Mouse (Mus musculus) adrenal gland, postnatal 14 days (tissue): ENCODE results near the gene Snx3. TPM values are rescaled to one million over a fixed set of nuclear protein-coding genes. Genes with fewer than 3 reads are reported as not detected.

Source experiments
- DNase-seq: peaks from one replicate; pipeline ENCODE4 v3.0.0; 2021; ENCODE audit warnings: mixed read lengths
- total RNA-seq: library from RNA; stranded (reverse); gene quantifications from 2 replicates; pipeline ENCODE4 v1.2.3, GENCODE M21; 2021

Snx3 gene
- total RNA-seq, 1 experiment from 2014 or later = 210 TPM

GRCm38 (mm10) chr10:42504096-42504710 lies 2.4 kb downstream of the Snx3 start:
- peak; percentile 13 for DNase-seq

GRCm38 (mm10) chr10:42510141-42510540 lies 8.3 kb downstream of the Snx3 start:
- no peak for DNase-seq

- no peak for DNase-seq
Observed at GRCm38 (mm10) chr10:42511184-42512135, 9.6 kb downstream of the Snx3 start.

GRCm38 (mm10) chr10:42514125-42514524 lies 12.3 kb downstream of the Snx3 start:
- no peak for DNase-seq

- DNase-seq = no peak
Observed at GRCm38 (mm10) chr10:42518363-42518762, 16.5 kb downstream of the Snx3 start.

- DNase-seq = peak; percentile 13
Observed at GRCm38 (mm10) chr10:42521315-42521981, 19.6 kb downstream of the Snx3 start.

- no peak for DNase-seq
Observed at GRCm38 (mm10) chr10:42522912-42523311, 21.1 kb downstream of the Snx3 start.

- no peak for DNase-seq
Observed at GRCm38 (mm10) chr10:42523556-42524162, 21.8 kb downstream of the Snx3 start.

GRCm38 (mm10) chr10:42525682-42526081 lies 23.9 kb downstream of the Snx3 start:
- DNase-seq = no peak

GRCm38 (mm10) chr10:42533836-42534453 lies 32.1 kb downstream of the Snx3 start:
- no peak for DNase-seq

- DNase-seq = no peak
Observed at GRCm38 (mm10) chr10:42537571-42538316, 35.9 kb downstream of the Snx3 start.

- no peak for DNase-seq
Observed at GRCm38 (mm10) chr10:42545707-42546503, 44.1 kb downstream of the Snx3 start.

GRCm38 (mm10) chr10:42546507-42546906 lies 44.7 kb downstream of the Snx3 start:
- DNase-seq = no peak

GRCm38 (mm10) chr10:42559581-42560200 lies 57.9 kb downstream of the Snx3 start:
- no peak for DNase-seq

- DNase-seq = peak; percentile 71
Observed at GRCm38 (mm10) chr10:42562272-42562671, 60.4 kb downstream of the Snx3 start.

- DNase-seq = no peak
Observed at GRCm38 (mm10) chr10:42572567-42572966, 70.7 kb downstream of the Snx3 start.

GRCm38 (mm10) chr10:42572971-42573370 lies 71.1 kb downstream of the Snx3 start:
- no peak for DNase-seq

- DNase-seq = no peak
Observed at GRCm38 (mm10) chr10:42574639-42575038, 72.8 kb downstream of the Snx3 start.

- no peak for DNase-seq
Observed at GRCm38 (mm10) chr10:42577525-42578280, 75.9 kb downstream of the Snx3 start.
